Mouse (Mus musculus): ENCODE measurements around the gene Adamts6.

Gene Adamts6

GRCm38 (mm10) chr13:104287366-104288225 lies at the start of gene Adamts6:
Gene Adamts6, plus strand, starts transcription at chr13:104287835.
- DNase-seq = peak; percentile 31

DNA sequence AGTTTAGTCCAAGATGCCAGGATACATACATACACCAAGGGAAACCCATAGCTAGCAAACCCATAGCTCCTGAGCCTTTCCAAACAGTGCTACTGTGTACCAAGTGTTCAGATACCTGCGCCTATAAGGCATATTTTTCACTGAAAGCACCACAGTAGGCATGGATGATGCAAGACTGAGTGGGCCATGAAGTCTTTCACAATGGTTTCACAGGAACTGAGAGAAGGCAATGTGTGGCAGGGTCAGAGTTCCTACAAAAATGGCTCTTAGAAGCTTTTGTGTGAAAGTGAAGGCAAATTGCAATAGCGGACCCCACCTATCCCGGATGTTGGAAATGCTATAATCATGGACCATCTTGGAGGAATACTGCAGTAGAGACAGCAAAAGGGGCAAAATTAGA lies 28.6 kb upstream of the Adamts6 start:
- DNase-seq = no peak

DNA sequence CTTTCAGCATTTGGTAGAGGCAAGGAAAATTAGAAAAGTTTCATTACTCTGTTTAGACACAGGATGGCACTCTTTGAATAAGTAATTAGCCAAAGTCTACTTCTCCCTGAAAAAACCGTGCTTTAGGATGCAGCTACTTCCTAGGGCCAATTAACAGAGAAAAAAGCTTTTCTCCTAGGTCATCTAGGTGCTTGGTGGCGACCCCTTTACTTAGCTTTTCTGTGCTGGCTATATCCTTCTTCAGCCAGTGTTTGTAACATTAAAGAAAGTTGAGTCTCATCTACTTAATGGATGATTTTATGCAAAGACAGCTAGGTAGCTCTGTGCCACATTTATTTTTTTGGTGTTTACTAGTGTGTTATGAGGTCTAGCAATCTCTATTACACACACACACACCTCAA lies 2.6 kb upstream of the Adamts6 start:
- DNase-seq = peak; percentile 64

- DNase-seq = peak; percentile 72
Observed at GRCm38 (mm10) chr13:104285737-104286311, 1.8 kb upstream of the Adamts6 start.

DNA sequence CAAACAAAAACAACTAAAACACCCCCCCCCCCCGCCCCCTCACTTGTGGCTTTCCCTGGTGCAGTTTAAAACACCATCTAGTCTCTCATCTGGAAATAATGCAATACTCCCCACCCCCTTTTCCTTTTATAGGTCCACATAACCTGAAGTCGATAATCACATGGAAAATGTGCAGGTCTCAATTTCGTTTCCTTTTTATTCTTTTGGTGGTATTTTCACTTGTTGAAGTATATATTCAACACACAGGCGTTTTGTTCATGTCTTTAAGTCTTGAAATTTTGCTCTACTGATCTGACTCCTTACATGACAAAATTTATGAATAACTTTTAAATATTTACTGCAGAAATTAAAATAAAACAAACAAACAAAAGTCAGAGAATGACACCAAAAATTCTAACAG lies 1.3 kb upstream of the Adamts6 start:
- DNase-seq = peak; percentile 24

- DNase-seq = peak; percentile 96
Observed at GRCm38 (mm10) chr13:104286897-104287309, 732 bp upstream of the Adamts6 start.

DNA sequence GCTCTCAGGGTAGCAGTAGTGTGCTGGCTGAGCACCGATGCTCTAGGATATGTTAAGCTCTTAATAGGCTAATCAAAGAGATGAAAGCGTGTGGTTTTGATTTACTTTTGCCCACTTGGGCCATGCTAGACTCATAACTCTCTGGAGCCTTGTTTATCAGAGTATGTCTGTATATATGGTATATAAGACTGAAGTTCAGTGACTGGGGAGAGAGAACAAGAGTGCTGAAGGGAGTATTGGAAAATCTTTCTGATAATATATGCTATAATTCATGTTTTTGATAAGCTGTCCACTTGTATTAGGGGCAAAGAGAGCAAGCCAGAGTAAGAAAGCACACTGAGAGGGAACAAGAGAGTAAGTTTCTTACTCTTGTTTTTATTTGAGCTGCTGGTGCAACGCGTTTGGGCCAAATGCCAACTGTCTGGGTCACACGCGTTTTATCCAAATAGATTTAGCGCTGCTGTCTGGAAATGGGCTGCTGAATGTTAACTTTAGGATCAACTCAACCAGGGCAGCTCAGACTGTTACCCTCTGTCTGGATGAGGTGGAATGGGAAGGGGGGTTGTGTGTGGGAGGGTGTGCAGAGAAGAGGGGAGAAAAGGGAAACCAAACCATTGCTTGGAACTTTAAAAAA lies 708 bp downstream of the Adamts6 start:
- DNase-seq = peak; percentile 63

DNA sequence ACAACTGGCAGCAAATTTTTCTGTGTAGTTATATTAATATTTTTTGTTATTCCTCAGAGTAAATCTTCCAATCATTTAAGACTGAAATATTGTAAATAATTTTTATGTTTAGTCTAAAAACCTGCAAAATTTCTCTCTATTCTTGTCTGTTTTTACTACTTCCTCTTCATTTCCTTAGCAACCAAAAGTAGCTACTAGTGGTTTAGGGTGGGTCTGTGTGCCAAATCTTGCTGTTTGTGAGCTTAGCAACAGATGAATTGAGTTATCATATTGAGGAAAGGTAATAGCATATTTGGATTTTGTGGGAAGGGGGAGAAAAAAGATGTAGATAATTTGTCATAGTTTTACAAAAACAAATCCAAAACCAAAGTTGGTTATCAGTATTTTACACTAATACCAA lies 1.5 kb downstream of the Adamts6 start:
- no peak for DNase-seq

DNA sequence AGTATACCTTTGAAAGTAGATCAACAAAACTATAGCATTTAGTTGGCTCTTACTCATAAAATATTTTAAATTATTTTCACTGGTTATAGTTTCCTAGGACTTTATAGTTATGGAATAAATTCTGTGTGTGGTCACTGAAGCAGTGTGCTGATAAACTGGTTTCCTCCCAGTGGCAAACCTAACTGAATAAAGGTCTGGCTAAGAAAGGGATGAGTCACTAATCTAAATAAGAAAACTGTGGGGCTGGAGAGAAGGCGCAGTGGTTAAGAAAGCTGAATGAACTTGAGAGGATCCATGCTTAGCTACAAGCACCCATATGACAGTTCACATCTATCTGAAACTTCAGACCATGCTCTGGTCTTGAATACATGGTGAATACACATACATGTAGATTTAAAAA lies 7.8 kb downstream of the Adamts6 start:
- DNase-seq = no peak

DNA sequence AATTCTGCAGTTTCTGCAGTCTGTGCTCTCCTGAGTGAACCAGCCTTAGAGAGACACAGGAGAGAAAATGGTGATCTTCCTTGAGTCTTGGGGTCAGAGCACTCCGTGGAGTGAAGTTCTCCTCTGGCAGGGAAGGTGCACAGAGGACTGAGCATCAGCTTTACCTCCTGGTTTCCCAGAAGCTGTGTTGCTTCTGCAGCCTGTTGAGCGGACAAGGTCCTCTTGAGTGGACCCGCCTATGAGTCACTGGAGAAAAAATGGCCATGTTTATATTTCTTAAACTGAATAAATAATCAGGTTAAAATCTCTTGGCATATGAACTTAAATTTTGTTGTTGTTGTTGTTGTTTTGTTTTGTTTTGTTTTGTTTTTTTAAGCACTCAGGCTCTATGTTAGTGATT lies 41.7 kb downstream of the Adamts6 start:
- no peak for DNase-seq

GRCm38 (mm10) chr13:104329742-104330141 lies 42.1 kb downstream of the Adamts6 start:
- DNase-seq = no peak

- DNase-seq = no peak
Observed at GRCm38 (mm10) chr13:104352590-104352989, 65.0 kb downstream of the Adamts6 start.

DNA sequence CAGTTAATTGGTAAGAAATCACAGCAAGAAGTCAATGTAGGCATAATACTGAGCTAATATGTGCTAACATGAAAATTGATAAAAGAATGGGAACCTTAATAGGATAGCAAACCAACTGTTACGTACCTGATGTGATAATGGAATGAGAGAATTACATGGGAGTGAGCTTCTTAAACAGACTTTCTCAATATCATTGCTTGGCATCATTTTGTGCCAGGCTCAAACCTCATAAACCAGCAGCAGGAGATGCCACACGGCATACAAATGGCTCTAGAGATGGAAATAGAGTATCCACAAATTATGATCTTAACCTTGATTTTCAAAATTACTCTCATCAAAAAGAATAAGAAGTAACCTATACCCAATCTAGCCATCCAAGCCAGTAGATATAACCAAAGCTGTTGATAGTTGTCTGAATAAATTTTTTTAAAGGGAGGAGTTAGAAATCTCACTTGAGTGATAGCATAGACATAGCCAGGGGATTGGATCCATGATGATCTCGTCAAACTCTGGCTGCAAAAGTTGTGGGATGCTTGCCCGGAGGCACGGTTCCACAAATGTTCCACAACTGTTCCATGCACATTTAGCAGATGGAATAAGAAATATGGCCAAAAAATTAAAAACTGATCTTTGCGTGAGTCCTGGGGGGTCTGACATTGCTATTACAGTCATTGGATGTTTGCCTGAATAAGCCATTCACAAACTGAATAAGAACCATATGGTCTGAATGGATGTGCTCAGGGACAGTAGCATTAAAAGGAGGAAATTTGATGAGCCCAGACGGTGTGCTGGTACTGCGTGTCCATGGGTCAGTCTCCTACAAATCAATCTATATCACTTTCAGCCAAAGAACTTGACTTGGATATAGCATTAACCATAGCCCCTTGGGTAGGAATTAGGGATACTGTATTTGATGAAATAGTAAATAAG lies 106.1 kb downstream of the Adamts6 start:
- DNase-seq = no peak

DNA sequence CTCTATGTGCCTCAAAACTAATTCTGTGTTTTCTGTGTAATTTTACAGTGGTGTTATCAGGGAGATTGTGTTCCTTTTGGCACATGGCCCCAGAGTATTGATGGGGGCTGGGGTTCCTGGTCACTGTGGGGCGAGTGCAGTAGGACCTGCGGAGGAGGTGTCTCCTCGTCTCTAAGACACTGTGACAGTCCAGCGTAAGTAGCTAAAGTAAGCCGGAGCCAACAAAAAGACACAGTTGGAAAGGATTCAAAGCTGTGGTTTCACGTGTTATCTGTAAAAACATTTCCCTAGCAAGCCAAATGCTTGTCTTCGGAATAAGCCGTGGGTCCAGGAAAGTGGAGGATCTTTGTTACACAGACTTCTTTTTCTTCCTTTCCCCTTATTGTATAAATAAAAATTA lies 110.2 kb downstream of the Adamts6 start:
- no peak for DNase-seq

- DNase-seq = no peak
Observed at GRCm38 (mm10) chr13:104432734-104433133, 145.1 kb downstream of the Adamts6 start.

DNA sequence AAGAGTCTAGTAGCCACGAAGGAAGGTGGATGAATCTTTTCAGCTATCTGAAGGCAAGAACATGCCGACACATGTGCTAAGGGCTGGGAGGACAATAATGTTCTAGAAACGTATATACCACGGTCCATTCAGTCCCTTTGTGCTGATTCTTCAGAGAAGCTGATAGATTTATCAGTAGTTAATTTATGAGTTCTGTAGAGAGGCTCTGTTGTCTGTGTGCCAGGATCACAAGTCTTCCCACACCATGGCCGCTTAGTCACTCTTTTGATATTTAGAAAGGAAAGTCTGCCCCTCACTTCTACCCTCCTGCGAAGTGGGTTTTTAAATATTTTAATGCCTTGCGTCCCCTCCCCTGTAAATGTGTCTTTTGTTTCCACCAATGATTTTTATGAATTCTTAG lies 154.9 kb downstream of the Adamts6 start:
- no peak for DNase-seq

GRCm38 (mm10) chr13:104445437-104445836 lies 157.8 kb downstream of the Adamts6 start:
- no peak for DNase-seq

DNA sequence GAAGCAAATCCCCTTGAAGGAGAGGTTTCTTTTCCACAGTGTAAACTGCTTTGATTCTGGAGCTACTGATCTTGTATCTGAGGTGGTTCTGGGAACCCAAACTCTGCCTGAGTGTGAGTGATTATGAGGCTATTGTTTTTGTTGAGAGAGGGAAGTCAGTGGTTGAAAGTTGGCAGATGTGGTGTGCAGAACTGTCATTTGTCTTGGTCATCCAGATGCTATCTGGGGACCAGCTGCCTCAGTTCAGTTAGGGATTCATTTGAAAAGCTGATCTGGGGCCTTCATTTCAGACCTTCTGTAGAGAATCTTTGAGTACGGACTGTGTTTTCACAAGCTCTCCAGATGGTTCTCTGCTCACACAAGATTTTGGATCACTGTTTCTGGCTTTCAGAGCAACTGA lies 159.3 kb downstream of the Adamts6 start:
- peak; percentile 5 for DNase-seq

GRCm38 (mm10) chr13:104447470-104447869 lies 159.8 kb downstream of the Adamts6 start:
- DNase-seq = no peak

DNA sequence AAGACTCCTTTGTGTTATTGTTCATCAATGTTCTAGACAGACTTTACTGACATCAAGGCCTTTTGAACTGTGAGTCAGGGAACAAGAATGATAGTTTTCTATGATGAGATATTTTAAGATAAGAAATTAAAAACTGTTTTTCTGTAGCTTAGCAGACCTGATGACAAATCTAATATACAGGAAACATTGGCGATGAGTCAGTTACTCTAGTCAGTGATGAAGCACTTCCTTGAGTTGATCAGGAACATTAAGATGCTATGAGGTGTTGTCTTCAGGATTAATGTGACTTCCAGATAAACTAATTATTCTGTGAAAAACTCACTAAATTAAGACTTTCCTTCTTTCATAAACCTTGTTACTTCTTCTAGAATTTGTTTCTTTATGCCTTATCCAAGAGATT lies 160.7 kb downstream of the Adamts6 start:
- no peak for DNase-seq

GRCm38 (mm10) chr13:104453271-104453974 lies 165.8 kb downstream of the Adamts6 start:
- DNase-seq = no peak

- no peak for DNase-seq
Observed at GRCm38 (mm10) chr13:104460287-104460686, 172.7 kb downstream of the Adamts6 start.
